Mouse (Mus musculus): Measurements from ENCODE around the gene Coro1b. TPM values are rescaled to one million over a fixed set of nuclear protein-coding genes. Genes with fewer than 3 reads are reported as not detected.

Gene Coro1b
- total RNA-seq (2021), result 10 to 100 TPM; 82.0 to 88.5 TPM
- long read RNA-seq, transcript Coro1b-201 (11 exons, 1,888 nt), result major isoform, 10 of 74 reads
- long read RNA-seq, partial matches to known transcripts, result 13 of 74 reads
- long read RNA-seq, other reads (novel, unspliced or antisense), result 49 of 74 reads

DNA sequence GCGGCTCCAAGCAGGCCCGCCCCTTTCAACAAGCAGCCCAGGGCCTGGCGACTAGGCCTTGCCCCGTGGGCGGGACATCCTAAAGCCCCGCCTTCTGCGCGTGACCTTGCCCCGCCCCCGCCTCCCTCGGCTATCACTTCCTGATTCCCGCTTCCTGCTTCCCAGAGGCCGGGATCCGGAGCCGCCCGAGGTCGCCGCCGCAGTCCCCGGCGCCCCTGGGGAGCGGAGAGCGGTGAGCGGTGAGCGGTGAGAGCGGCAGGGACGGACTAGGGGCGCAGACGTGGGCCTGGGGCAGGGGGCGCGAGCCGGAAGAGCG is at the start of gene Coro1b:
Gene Coro1b (plus strand): TSS at position 129 of the 316 bp plus-strand sequence.
- DNase-seq (ENCODE audit: low spot score in 2 of 2), result peak; percentile 95 to 97

DNA sequence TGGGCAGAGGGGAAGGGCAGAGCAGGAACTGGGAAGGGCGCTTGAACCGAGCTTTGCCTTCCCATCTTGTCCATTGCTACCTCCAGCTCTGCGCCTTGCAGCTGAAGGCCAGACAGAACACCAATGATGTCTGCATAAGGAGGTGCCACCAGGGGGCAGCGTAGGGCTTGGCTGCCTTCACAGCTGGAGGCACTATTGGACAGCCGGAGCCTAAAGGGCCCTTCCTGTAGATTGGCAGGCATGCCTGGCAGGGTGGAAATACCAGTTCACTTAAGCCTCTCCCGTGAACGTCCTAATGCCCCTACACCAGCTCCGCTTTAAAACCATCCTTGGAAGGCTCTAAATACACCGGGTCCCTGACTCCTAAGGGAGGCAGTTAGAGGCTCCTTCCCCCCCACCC is 49.4 kb upstream of the Coro1b start:
- DNase-seq (ENCODE audit: low spot score in 2 of 2), result peak; percentile 90 to 91

DNA sequence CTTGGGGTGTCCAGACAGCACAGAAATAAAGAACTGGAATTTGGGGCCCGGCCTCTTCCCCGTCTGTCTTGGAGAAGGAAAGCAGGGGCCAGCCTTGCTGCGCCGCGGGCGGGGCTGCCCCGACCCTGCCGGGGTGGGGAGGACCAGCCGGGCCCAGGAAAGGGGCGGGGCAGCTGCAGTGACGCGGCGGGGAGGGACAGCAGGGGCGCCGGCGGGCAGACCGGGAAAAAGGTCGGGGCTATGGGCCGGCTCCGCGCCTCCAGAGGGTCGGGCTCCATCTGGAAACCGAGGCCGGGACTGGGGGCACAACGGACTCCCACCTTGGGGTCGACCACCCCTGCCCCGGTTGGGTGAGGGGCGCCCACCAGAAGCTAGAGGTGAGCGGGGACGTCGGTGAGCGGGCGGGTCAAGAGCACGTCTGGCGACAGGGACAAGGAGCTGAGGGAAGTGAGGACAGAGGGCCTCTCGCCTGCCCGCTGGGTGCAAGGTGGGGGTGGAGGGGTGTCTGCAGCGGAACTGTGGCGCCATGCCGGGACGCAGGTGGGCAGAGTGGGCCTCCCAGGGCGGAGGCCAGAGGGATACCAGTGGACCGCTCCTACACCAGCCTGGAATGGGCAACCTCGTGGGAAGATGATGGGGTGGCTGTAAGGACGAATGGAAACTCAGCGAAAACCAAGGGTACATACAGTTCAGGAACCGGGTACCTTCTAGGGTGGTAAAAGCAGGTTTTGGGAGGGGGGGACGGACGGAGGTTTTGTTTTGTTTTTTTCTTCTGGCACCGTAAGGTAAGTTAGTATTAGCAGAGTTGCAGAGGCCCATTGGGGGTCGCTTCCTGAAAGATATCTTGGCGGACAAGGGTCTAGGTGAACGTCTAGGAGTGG is 48.3 kb upstream of the Coro1b start, which contains the start of gene Pitpnm1:
Gene Pitpnm1 (plus strand): TSS at position 162 of the 881 bp plus-strand sequence.
- DNase-seq (ENCODE audit: low spot score in 2 of 2), result peak; percentile 51 to 60

DNA sequence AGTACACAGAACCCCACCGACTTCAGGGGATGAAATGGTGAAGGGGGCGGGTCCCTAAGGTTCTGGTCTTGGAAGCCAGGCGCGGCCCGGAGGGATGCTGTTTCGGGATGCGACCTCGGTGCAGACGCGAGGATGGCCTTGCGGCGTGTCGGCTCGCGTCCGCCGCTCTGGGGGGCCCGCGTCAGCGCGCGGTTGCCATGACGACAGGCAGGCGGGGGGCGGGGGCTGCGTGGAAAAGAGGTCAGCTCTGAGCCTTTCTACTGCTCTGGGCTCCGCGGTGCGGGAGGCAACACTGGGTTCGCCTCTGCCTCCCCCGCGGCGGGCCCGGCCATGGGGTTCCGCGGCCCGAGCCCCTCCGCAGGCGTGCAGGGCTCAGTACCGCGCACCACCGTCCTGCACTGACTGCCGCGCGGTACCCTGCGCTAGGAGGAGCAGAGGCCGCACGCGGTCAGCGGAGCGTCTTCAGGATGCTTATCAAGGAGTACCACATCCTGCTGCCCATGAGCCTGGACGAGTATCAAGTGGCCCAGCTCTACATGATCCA is 47.6 kb upstream of the Coro1b start:
- peak; percentile 68 to 77 for DNase-seq (ENCODE audit: low spot score in 2 of 2)

DNA sequence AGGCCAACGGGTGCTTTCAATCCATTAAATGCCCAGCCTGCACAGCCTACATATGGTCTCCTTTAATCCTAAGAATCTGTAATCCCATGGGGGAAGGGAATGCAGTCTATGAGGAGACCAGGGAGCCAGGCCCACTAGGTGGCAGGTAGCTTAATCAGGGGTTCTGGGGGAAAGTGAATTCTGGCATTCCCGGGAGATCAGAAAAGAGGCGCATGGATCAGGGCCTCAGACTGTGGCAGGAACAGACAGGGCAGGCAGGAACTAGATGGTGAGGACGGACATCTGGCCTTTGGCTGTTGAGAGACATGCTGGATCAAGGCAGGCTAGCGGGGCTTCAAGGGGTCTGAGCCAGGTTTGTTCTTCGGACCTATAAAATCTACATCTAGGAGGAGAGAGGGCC is 47.0 kb upstream of the Coro1b start:
- no peak for DNase-seq (ENCODE audit: low spot score in 2 of 2)

DNA sequence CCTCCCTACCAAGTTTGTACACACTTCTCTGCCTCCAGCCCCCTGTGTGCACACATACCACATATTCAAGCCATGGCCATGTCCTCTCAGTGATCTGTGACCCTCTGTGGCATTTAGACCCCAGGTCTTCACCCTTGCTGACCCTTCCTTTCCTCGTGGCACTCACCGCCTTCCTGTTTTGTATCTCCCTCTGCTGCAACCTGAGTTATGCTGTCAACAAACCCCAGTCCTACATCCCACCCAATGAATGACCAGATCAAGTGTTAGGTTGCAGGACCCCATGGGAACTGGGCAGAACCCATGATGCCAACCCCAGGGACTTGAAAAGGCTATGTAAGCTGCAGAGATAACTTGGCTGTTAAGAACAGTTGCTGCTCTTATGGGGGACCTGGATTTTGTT is 46.4 kb upstream of the Coro1b start:
- DNase-seq (ENCODE audit: low spot score in 2 of 2), result no peak

DNA sequence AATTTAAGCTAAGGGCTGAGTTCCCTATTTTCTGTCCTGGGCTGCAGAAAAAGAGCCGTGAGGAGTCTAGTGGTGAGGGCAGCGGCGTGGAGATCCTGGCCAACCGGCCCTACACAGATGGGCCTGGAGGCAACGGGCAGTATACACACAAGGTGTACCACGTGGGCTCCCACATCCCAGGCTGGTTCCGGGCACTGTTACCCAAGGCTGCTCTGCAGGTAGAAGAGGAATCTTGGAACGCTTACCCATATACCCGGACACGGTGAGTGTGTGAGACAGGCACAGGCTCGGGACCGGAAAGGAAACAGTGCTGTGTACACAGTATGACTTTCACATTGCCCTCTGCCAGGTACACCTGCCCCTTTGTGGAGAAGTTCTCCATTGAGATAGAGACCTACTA is 45.8 kb upstream of the Coro1b start:
- DNase-seq (ENCODE audit: low spot score in 2 of 2), result no peak

DNA sequence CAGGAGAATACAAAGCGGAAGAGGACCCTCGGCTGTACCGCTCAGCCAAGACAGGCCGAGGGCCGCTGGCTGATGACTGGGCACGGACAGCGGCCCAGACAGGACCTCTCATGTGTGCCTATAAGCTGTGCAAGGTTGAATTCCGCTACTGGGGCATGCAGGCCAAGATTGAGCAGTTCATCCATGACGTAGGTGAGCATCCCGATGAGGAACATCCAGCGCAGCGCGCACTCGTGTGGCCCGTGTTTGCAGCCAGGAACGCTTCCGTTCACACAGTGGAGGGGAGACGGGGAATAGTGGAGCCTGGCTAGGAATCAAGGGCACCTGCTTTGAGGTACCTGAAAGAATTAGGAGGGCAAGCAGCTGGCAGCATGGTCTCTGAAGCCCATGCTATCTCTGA is 45.1 kb upstream of the Coro1b start:
- no peak for DNase-seq (ENCODE audit: low spot score in 2 of 2)

DNA sequence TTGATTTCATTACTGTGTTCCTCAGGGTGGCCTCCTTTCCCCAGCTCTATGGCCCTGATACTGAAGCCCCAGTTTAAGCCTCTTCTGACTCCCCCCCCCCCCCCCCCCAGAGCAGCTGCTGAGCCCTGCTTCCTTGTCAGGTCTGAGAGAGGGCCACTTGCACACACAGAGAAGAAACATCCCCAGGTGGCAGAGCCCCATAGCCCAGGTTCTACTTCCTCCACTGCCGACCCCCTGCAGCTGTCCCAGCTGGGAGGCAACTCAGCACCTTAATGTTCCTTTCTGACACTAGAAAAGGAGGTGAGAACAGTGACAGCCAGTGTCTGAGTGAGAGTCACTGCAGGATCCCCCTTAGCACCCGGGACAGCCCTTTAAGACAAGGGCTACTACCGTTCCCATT is 44.6 kb upstream of the Coro1b start:
- no peak for DNase-seq (ENCODE audit: low spot score in 2 of 2)

DNA sequence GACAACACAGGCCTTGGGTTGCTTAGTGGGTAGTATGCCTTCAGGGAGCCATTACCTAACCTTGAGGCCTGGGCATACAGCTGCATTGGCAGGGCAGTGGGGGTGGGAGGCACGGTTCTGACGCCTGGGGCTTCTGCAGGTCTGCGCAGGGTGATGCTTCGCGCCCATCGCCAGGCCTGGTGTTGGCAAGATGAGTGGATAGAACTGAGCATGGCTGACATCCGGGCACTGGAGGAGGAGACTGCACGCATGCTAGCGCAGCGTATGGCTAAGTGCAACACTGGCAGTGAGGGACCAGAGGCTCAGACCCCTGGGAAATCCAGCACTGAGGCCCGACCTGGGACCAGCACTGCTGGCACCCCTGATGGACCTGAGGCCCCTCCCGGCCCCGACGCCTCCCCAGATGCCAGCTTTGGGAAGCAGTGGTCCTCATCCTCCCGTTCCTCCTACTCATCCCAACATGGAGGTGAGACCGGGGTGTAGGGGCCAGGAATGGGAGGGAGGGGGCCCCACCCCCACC is 43.7 kb upstream of the Coro1b start:
- no peak for DNase-seq (ENCODE audit: low spot score in 2 of 2)

DNA sequence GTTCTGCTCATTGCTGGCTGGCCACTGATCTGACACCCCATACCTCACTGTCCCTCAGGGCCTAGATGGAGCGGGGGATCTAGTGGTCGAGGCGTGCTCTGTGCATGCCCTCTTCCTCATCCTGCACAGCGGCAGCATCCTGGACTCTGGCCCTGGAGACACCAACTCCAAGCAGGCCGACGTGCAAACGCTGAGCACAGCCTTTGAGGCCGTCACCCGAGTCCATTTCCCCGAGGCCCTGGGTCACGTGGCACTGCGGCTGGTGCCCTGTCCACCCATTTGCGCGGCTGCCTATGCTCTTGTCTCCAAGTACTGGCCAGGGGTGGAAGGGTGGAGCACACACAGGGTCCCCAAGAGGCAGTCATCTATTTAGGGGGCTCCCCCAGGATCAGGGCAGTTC is 41.8 kb upstream of the Coro1b start:
- no peak for DNase-seq (ENCODE audit: low spot score in 2 of 2)

DNA sequence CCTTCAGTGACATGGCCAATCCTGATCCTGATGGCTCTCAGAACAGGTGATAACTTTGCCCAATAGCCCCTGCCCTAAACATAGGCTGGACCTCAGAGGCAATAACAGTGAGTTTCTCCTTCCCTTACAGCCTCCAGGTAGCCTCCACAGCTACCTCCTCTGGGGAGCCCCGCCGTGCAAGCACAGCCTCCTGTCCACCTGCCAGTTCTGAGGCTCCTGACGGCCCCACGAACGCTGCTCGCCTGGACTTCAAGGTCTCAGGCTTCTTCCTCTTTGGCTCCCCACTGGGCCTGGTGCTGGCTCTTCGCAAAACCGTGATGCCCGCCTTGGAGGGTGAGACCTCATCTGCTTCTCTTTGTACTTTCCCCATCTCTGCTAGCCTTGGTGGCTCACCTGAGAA is 39.9 kb upstream of the Coro1b start:
- DNase-seq (ENCODE audit: low spot score in 2 of 2), result no peak

DNA sequence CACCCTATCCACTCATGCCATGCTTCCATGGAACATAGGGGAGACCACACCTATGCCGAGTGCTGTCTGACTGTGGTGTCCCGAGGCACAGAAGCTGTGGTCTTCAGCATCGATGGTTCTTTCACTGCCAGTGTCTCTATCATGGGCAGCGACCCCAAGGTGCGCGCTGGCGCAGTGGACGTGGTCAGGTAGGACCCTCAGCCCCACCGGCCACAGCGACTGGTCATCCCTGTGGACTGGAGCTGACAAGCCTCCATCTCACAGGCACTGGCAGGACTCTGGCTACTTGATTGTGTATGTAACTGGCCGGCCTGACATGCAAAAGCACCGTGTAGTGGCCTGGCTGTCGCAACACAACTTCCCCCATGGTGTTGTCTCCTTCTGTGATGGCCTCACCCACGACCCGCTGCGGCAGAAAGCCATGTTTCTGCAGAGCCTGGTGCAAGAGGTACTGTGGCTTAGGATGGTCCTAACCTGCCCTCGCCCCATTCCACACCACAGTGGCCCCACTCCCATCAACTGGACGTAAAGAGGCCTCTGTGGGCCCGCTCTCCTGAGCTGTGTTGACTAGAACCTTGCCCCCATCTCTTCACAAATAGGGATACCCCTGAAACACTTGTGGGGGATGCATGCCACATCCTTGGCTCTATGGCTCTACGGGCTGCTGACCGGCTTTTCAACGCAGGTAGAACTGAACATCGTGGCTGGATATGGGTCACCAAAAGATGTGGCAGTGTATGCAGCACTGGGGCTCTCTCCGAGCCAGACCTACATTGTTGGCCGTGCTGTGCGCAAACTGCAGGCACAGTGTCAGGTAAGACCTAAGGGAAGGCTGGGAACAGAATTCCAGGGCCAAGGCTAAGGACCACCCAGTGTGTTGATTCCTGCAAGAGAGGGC is 36.1 kb upstream of the Coro1b start:
- DNase-seq (ENCODE audit: low spot score in 2 of 2), result no peak

DNA sequence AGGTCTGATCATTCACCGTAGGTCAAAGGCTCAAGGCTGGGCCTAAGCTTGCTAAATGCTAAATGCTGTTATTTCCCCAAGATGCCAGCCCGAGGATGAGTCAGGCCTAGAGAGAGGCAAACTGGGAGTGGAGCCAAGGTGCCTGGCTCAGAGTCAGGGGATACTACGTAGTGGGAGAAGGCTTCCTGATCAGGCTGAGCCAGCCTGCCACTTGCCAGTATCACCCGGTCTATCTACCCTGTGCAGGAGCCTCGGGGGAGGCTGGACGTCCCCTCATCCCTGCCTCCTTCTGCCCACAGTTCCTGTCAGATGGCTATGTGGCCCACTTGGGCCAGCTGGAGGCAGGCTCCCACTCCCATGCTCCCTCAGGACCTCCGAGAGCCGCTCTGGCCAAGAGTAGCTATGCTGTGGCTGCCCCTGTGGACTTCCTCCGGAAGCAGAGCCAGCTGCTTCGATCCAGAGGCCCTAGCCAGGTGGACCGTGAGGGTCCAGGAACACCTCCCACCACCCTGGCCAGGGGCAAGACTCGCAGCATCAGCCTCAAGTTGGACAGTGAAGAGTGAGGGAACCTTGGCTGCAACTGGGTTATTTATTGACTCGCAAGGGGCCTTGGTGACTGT is 35.1 kb upstream of the Coro1b start:
- peak; percentile 69 to 75 for DNase-seq (ENCODE audit: low spot score in 2 of 2)

DNA sequence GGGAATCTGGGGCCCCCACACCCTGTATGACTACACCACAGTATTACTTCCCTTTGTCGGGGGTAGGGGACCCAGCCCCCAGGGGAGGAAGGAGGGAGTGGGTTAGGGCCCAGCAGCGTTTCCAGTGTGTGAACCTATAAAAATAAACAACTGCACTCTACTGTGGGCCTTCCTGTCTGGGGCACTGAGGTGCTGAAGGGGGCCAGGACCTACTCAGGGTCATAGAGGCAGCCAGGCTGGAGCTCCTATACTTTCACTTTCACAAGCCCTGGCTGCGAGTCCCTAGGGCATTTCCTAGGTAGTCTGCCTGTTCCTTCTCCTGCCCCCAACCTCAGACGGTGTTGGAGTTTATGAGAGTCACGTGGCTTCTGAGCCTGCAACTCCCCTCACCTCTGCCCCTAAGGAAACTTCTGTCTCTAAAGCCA is 34.6 kb upstream of the Coro1b start:
- DNase-seq (ENCODE audit: low spot score in 2 of 2), result no peak

DNA sequence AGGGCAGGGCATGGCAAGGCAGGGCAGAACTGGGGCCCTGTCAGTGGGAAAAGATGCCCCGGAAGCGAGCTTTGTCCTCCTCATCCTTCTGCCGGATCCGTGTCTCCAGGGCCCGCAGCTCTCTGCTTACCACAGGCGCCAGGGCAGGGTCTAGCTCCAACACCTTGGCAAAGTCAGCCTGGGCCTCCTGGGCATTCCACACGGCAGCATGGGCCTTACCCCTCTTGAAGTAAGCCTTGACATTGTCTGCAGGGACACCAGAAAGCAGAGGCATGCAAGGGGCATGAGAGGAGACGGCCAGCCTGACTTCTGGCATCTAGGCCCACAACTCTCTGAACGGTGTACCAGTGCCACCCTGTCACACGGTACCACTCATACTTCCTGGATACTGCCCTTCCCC is 33.9 kb upstream of the Coro1b start:
- DNase-seq (ENCODE audit: low spot score in 2 of 2), result no peak

DNA sequence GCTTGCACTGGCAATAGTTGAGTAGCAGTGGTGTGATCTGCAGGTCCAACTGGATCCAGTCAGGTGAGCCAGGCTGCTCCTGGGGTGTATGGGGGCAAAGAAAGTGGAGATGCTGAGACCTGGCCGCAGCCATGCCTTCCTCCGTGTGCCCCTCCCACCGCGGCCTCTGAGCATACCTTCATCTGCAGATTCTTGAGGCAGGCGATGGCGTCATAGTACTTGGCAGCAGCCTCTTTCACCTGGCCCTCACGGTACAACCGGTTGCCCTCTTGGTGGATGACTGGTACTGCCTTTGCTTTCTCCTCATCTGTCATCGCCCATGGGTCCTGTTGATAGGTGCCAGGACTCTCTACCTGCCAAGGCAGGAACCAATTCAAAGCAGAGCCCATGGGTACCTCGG is 33.3 kb upstream of the Coro1b start:
- DNase-seq (ENCODE audit: low spot score in 2 of 2), result no peak

DNA sequence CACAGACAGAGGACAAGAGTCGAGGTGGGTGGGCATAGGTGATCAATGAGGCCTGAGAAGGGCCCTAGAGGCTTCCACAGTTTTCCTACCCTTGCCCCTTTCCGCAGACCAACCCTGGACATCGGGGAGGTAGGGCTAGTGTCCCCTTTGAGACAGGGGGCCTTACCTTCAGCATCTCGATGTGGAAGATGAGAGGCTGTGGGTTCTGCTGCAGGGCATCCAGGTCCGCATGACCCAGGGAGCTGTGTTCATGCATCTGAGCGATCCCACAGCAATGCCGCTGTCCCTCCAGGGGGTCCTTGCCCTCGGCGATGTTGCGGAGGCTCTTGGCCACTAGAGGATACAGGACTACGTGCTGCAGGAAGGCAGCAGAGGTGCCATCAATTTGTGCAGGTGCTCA is 32.6 kb upstream of the Coro1b start:
- DNase-seq (ENCODE audit: low spot score in 2 of 2), result no peak

DNA sequence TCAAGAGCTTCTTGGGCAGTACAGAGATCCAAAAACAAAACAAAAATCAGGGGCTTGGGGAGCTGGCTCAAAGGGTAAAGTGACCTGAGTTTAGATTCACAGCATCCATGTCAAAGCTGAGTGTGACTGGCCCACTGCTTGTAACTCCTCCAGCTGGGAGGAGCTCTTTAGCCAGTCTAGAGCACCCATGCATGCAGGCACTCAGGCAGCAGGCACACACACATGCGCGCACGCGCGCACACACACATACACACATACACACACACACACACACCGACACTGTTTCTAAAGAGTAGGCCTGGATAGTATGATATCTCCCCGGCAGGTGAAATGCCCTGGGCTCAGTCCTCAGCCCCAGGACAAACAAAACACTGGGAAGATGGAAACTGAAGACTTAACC is 31.4 kb upstream of the Coro1b start:
- DNase-seq (ENCODE audit: low spot score in 2 of 2), result no peak

DNA sequence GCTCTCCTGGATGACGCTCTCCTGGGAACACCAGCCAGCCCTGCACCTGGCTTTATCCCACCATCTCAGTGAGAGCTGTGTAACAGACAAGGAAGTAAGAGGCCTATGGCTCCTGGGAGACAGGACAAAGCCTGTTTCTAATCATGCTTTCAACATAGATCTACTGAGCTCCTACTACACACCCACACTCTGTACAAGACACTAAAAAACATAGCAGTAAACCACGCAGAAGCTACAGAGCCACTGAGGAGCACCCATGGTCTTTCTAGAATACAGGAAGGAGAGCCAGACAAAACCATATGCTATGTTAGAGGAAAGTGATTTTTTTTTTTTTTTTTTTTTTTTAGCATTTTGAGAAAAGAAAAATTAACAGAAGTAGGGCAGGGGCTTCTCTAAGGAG is 30.1 kb upstream of the Coro1b start:
- no peak for DNase-seq (ENCODE audit: low spot score in 2 of 2)

All from layer of hippocampus, postnatal 10 days (tissue).